Mouse (Mus musculus) right cerebral cortex, postnatal 25 days (tissue): ENCODE measurements around the gene Tcl1b4.
"Not testable (repeated sequence)": the region's sequence is repeated elsewhere in the genome, so short reads cannot be mapped to it uniquely, and the experiment has no call there.

Source experiments
- DNase-seq: peaks from one replicate; pipeline ENCODE4 v3.0.0; 2022

Tcl1b4 gene

GRCm38 (mm10) chr12:105201657-105202056 lies at the start of gene Tcl1b4:
Gene Tcl1b4, plus strand, starts transcription at chr12:105201957.
- not testable (repeated sequence) for DNase-seq

GRCm38 (mm10) chr12:105155286-105155685 lies 46.5 kb upstream of the Tcl1b4 start:
- DNase-seq, result not testable (repeated sequence)

- DNase-seq, result no peak
Measured at GRCm38 (mm10) chr12:105158842-105159241, 42.9 kb upstream of the Tcl1b4 start.

- DNase-seq, result no peak
Measured at GRCm38 (mm10) chr12:105159390-105159789, 42.4 kb upstream of the Tcl1b4 start, which contains the start of gene Tcl1b1. Gene Tcl1b1, plus strand, starts transcription at chr12:105159690.

- no peak for DNase-seq
Measured at GRCm38 (mm10) chr12:105166734-105167133, 35.0 kb upstream of the Tcl1b4 start.

- no peak for DNase-seq
Measured at GRCm38 (mm10) chr12:105173366-105173765, 28.4 kb upstream of the Tcl1b4 start.

- DNase-seq, result peak; percentile 15
Measured at GRCm38 (mm10) chr12:105174318-105174717, 27.4 kb upstream of the Tcl1b4 start.

GRCm38 (mm10) chr12:105176044-105176443 lies 25.7 kb upstream of the Tcl1b4 start, which contains the start of gene Tcl1b5:
Gene Tcl1b5, plus strand, starts transcription at chr12:105176344.
- DNase-seq, result not testable (repeated sequence)

- DNase-seq, result not testable (repeated sequence)
Measured at GRCm38 (mm10) chr12:105181040-105181644, 20.6 kb upstream of the Tcl1b4 start.

- not testable (repeated sequence) for DNase-seq
Measured at GRCm38 (mm10) chr12:105188980-105189379, 12.8 kb upstream of the Tcl1b4 start.

GRCm38 (mm10) chr12:105190743-105191142 lies 11.0 kb upstream of the Tcl1b4 start, which contains the start of gene Tcl1b3:
Gene Tcl1b3, plus strand, starts transcription at chr12:105191043.
- not testable (repeated sequence) for DNase-seq

GRCm38 (mm10) chr12:105199684-105200497 lies 1.9 kb upstream of the Tcl1b4 start:
- not testable (repeated sequence) for DNase-seq

GRCm38 (mm10) chr12:105207071-105207470 lies 5.3 kb downstream of the Tcl1b4 start:
- no peak for DNase-seq

- no peak for DNase-seq
Measured at GRCm38 (mm10) chr12:105208441-105208840, 6.7 kb downstream of the Tcl1b4 start.

- DNase-seq, result no peak
Measured at GRCm38 (mm10) chr12:105209231-105209630, 7.5 kb downstream of the Tcl1b4 start.

GRCm38 (mm10) chr12:105217101-105217760 lies 15.5 kb downstream of the Tcl1b4 start:
- DNase-seq, result no peak

- DNase-seq, result no peak
Measured at GRCm38 (mm10) chr12:105222601-105223319, 21.0 kb downstream of the Tcl1b4 start, which contains the start of gene Tcl1. Gene Tcl1, minus strand, starts transcription at chr12:105222793.

GRCm38 (mm10) chr12:105224621-105225320 lies 23.0 kb downstream of the Tcl1b4 start:
- DNase-seq, result no peak

GRCm38 (mm10) chr12:105234362-105234761 lies 32.6 kb downstream of the Tcl1b4 start:
- DNase-seq, result no peak

- DNase-seq, result no peak
Measured at GRCm38 (mm10) chr12:105235091-105235490, 33.3 kb downstream of the Tcl1b4 start.

- no peak for DNase-seq
Measured at GRCm38 (mm10) chr12:105239060-105239459, 37.3 kb downstream of the Tcl1b4 start.

- DNase-seq, result no peak
Measured at GRCm38 (mm10) chr12:105248763-105249233, 47.0 kb downstream of the Tcl1b4 start.
